Mouse (Mus musculus) embryonic facial prominence, embryonic 13.5 days (tissue): Measurements from ENCODE around the gene Calm1. TPM values are rescaled to one million over a fixed set of nuclear protein-coding genes. Genes with fewer than 3 reads are reported as not detected.

Experiments used
- ATAC-seq: fragments of 200-750 bp; cut with Nextera tagmentation; 2 replicates; pipeline ENCODE4 v1.8.0; 2017; ENCODE audit warnings: low read depth; ENCODE audit not compliant: insufficient number of reproducible peaks, insufficient read depth, low FRiP score, low TSS enrichment
- H3K27ac ChIP-seq: fragments of 300-500 bp; sonication (generic); 2 replicates; pipeline ENCODE4 v1.5.1; 2015; ENCODE audit warnings: moderate library complexity, mild to moderate bottlenecking, inconsistent platforms
- H3K27me3 ChIP-seq: fragments of 300-500 bp; sonication (generic); 2 replicates; pipeline ENCODE4 v1.6.1; 2015; ENCODE audit warnings: mild to moderate bottlenecking, inconsistent platforms
- H3K36me3 ChIP-seq: fragments of 300-500 bp; sonication (generic); 2 replicates; pipeline ENCODE4 v1.6.1; 2015; ENCODE audit warnings: mild to moderate bottlenecking, inconsistent platforms
- H3K4me1 ChIP-seq: fragments of 300-500 bp; sonication (generic); 2 replicates; pipeline ENCODE4 v1.6.1; 2015; ENCODE audit warnings: inconsistent platforms
- H3K4me2 ChIP-seq: fragments of 300-500 bp; sonication (generic); 2 replicates; pipeline ENCODE4 v1.6.1; 2015; ENCODE audit warnings: moderate library complexity, mild to moderate bottlenecking, inconsistent platforms
- H3K4me3 ChIP-seq: fragments of 300-500 bp; sonication (generic); 2 replicates; pipeline ENCODE4 v1.5.1; 2015; ENCODE audit warnings: mild to moderate bottlenecking, inconsistent platforms
- H3K9ac ChIP-seq: fragments of 300-500 bp; sonication (generic); 2 replicates; pipeline ENCODE4 v1.6.1; 2015; ENCODE audit warnings: mild to moderate bottlenecking, inconsistent platforms
- H3K9me3 ChIP-seq: fragments of 300-500 bp; sonication (generic); 2 replicates; pipeline ENCODE4 v1.6.1; 2016; ENCODE audit warnings: inconsistent platforms
- WGBS: fragments of 180-500 bp; shearing (Covaris S2); methylation state at CpG from one replicate; pipeline ENCODE4 v1.1.7; 2015; ENCODE audit warnings: mixed read lengths; 5-methylcytosine and 5-hydroxymethylcytosine counted together
- polyA plus RNA-seq: library from polyadenylated mRNA; unstranded; fragments of >200 nt; fragmentation: Nextera tagmentation; extraction: Ambion mirVana; gene quantifications from 2 replicates; pipeline ENCODE4 v1.2.1, GENCODE M21; 2015

Gene Calm1
- 1,351 and 1,423 TPM in 2 replicates for polyA plus RNA-seq

DNA sequence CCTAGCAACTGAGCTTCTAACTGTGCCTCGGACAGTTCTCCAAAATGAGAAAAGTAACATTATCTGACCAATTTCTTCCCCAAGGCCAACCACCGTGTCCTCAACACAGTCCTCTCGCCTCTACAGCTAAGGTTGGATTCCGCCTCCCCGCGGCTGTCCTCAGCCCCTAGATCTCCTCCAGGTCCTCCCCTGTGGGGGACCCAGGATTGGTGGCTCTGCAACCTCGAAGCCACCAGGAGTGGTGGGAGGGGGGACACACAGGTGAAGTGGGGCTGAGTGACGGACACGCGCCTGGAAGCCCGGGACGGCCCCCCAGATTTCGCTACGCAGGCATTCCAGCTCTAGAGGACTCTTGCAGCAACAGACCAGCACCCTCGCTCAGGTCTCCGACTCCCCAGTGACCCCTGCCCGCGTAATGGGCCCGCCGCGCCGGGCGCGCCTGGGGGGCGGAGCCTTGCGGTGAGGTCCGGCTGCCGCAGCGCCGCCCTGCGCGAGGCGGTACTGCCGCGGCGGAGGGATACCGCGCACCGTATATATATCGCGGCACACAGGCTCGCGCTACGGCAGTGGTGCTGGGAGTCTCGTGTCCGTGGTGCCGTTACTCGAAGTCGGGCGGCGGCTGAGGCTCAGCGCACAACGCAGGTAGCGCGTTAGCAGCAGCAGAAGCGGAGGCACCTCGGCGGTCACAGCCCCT is at the start of gene Calm1:
TSS of gene Calm1 (plus strand) at position 469 of the 694 bp plus-strand sequence.
- H3K4me3 ChIP-seq: peak within 1 kb of the TSS; percentile 85
- H3K4me2 ChIP-seq: peak within 1 kb of the TSS; percentile 94
- H3K9ac ChIP-seq: peak within 1 kb of the TSS; percentile 94
- no peaks in the 10 kb centered on the region for H3K9me3 ChIP-seq
- no peaks in the 10 kb centered on the region for H3K27me3 ChIP-seq
- ATAC-seq: peak; percentile 85
- H3K4me1 ChIP-seq: peaks cover 34% of the 10 kb centered on the region
- H3K36me3 ChIP-seq: peaks cover 19% of the 10 kb centered on the region
- WGBS: under 1% methylated on average over 58 of the region's 58 CpGs
- H3K27ac ChIP-seq: peak within 1 kb of the TSS; percentile 91

GRCm38 (mm10) chr12:100152466-100152865 is 46.8 kb upstream of the Calm1 start:
- no peak overlapping the region for H3K4me2 ChIP-seq
- no peak overlapping the region for H3K27ac ChIP-seq
- H3K9me3 ChIP-seq: no peaks in the 10 kb centered on the region
- no peak overlapping the region for H3K4me3 ChIP-seq
- H3K36me3 ChIP-seq: peaks cover 54% of the 10 kb centered on the region
- no peaks in the 10 kb centered on the region for H3K27me3 ChIP-seq
- ATAC-seq: no peak
- H3K4me1 ChIP-seq: no peaks in the 10 kb centered on the region
- H3K9ac ChIP-seq: no peak overlapping the region
- 92% methylated on average over 7 of the region's 7 CpGs for WGBS

- WGBS: under 1% methylated on average over 26 of the region's 26 CpGs
- H3K9ac ChIP-seq: peak within 1 kb of the TSS; percentile 73
- H3K9me3 ChIP-seq: no peaks in the 10 kb centered on the region
- peak within 1 kb of the TSS; percentile 69 for H3K4me2 ChIP-seq
- peak within 1 kb of the TSS; percentile 55; the same call in 1 of the 2 replicates for H3K27ac ChIP-seq
- ATAC-seq: peak; percentile 99
- peaks cover 4% of the 10 kb centered on the region; the same call in 1 of the 2 replicates for H3K4me1 ChIP-seq
- H3K4me3 ChIP-seq: peak within 1 kb of the TSS; percentile 49
- no peaks in the 10 kb centered on the region for H3K27me3 ChIP-seq
- H3K36me3 ChIP-seq: peaks cover 17% of the 10 kb centered on the region
Measured at GRCm38 (mm10) chr12:100159261-100159975, 39.8 kb upstream of the Calm1 start, which contains the start of gene Nrde2. Gene Nrde2 (minus strand): TSS chr12:100159653.

DNA sequence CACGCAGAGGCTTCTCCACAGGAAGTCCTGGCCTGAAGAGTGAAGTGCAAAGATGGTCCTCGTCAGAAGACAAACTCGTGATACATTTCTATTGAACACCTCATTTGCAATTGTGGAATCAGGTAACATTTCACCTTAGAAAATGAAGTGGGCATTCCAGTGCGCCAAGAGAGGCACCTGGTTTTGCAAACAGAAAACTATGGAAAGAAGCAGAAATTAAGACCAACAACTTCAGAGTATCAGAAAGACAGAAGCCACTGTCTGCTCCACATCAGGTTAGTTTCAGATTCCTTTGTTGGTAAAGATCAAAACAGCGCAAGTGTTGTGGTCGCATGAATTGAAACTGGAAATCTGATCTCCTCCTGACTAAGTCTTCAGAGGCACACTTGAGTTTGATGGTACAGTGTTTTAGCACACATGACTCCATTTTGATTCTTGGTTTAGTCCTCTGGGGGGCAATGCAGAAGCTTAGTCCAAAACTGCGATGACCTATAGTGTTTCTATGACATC is 34.2 kb upstream of the Calm1 start:
- Histone ChIP-seq H3K9ac (no peak overlapping the region), H3K27me3 (no peaks in the 10 kb centered on the region), H3K4me2 (no peak overlapping the region), H3K36me3 (no peaks in the 10 kb centered on the region), H3K4me1 (peaks cover 8% of the 10 kb centered on the region; the same call in 1 of the 2 replicates), H3K9me3 (no peaks in the 10 kb centered on the region), H3K27ac (no peak overlapping the region), H3K4me3 (no peak overlapping the region)
- 65% methylated on average over 7 of the region's 7 CpGs for WGBS
- no peak for ATAC-seq

DNA sequence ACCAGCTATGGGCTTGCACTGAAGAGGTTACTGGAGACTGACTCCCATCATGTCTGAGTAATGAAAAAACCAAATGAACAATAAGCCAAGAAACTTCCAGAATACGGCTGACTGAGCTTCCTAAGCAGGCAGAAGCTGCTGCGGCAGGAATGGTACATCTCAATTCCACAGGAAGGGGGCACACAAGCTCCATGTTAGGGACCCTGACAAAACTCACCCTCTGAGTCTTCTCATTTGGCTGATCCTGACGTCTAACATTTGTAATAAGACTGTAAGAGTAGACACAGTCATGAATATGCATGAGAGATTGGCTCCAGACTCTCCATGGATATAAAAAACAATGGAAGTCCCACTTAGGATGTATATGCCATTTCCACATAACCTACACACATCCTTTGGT is 33.1 kb upstream of the Calm1 start:
- Histone ChIP-seq H3K36me3 (no peaks in the 10 kb centered on the region), H3K4me3 (no peak overlapping the region), H3K9me3 (no peaks in the 10 kb centered on the region), H3K27me3 (no peaks in the 10 kb centered on the region), H3K4me1 (peaks cover 8% of the 10 kb centered on the region; the same call in 1 of the 2 replicates), H3K4me2 (no peak overlapping the region), H3K27ac (no peak overlapping the region), H3K9ac (no peak overlapping the region)
- WGBS: 23% methylated on average over 3 of the region's 3 CpGs
- ATAC-seq: no peak

- Histone ChIP-seq H3K27ac (no peak overlapping the region), H3K9me3 (no peaks in the 10 kb centered on the region), H3K9ac (no peak overlapping the region), H3K36me3 (no peaks in the 10 kb centered on the region), H3K27me3 (no peaks in the 10 kb centered on the region), H3K4me1 (peaks cover 8% of the 10 kb centered on the region; the same call in 1 of the 2 replicates), H3K4me2 (no peak overlapping the region), H3K4me3 (no peak overlapping the region)
- ATAC-seq: no peak
- 76% methylated on average over 8 of the region's 8 CpGs for WGBS
Measured at GRCm38 (mm10) chr12:100166939-100167338, 32.3 kb upstream of the Calm1 start.

DNA sequence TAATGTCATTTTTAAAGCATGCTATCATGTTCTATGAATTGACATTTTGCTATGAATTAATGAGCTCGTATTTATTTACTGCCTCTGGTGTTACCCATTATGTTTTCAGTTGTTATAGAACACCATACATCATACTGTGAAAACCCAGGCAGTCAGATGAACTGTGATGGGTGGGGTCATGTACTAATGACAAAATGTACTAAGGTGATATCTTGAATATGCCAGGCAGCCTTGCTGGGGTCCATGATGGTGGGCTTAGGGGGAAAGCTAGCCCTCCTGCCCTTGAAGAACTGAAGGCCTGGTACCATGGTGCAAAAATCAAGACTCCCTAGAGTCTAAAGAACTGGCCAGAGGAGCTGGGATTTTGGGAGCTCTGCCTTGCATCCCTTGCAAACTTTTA is 31.7 kb upstream of the Calm1 start:
- H3K4me1 ChIP-seq: peaks cover 8% of the 10 kb centered on the region; the same call in 1 of the 2 replicates
- no peaks in the 10 kb centered on the region for H3K9me3 ChIP-seq
- H3K27ac ChIP-seq: peak overlapping the region; percentile 85; the same call in 1 of the 2 replicates
- no peaks in the 10 kb centered on the region for H3K36me3 ChIP-seq
- no peak overlapping the region for H3K9ac ChIP-seq
- H3K27me3 ChIP-seq: no peaks in the 10 kb centered on the region
- WGBS: 75% methylated on average over 1 of the region's 1 CpGs
- peak overlapping the region; percentile 68 for H3K4me2 ChIP-seq
- H3K4me3 ChIP-seq: no peak overlapping the region
- ATAC-seq: no peak

DNA sequence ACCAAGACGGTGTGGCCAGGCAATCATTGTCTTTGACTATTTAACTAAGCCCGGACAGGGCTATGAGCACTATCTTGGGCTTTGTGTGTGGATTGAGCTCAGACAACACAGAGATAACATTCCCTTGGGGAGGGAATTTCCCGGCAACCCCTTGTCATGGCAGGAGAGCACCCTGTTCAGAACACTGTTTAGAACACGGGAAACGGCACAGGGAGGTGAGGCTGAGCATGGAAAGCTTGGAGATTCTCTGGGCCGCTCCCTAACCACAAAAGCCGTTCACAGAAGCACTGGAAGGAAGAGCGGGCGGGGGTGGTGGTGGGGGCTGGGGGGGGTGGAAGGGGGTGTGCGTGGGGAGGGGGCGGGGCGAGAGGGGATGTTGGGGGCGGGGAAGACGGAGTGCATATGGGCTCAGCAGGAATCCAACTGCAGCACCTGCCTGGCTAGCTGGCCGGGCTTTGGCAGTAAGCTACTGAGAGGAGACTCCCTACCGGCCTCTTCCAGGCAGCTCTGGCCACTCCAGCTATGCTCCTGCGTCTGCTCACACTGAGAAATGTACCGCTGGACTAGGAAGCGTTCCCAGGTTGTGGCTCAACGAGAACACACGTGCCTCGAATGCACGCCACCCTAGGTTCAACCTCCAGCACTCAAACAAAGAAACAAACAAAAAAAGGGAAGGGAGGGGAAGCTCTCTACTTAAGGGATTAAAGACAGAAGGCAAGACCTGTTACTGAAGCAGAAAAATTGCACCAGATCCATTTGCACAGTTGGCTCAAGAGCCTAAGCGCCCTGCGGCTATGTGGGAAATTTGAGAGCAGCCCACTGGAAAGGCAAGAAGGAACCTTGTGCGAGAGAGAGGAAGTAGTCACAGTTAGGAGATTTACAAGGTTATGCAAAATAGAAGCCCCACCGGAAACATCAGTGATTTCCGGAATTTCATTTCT is 31.0 kb upstream of the Calm1 start:
- peak overlapping the region; percentile 85 for H3K27ac ChIP-seq
- WGBS: 8% methylated on average over 27 of the region's 28 CpGs
- H3K4me1 ChIP-seq: peaks cover 8% of the 10 kb centered on the region; the same call in 1 of the 2 replicates
- no peaks in the 10 kb centered on the region for H3K36me3 ChIP-seq
- H3K4me3 ChIP-seq: peak overlapping the region; percentile 37
- H3K4me2 ChIP-seq: peak overlapping the region; percentile 68
- H3K27me3 ChIP-seq: no peaks in the 10 kb centered on the region
- H3K9ac ChIP-seq: peak overlapping the region; percentile 60
- H3K9me3 ChIP-seq: no peaks in the 10 kb centered on the region
- peak; percentile 65 for ATAC-seq

DNA sequence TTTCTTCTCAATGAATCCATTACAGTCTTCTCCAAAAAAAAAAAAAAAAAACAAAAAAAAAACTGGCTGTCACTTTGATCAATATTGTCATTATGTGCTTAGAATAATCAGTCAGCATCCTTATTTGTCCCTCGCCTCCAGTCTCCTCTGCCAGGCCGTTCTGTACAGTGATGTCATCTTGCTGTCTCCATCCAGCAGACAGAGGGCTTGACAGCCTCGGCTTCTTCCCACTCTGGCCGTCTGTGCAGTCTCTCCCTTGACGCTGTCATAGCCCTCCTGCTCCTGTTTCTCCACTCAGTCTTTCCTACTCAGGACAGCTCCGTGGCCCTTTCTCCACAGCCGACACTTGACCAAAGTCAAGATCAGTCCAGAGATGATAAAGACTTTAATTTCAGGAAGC is 26.8 kb upstream of the Calm1 start:
- Histone ChIP-seq H3K4me2 (no peak overlapping the region), H3K27me3 (no peaks in the 10 kb centered on the region), H3K4me1 (peaks cover 13% of the 10 kb centered on the region; the same call in 1 of the 2 replicates), H3K4me3 (no peak overlapping the region), H3K9ac (no peak overlapping the region), H3K27ac (no peak overlapping the region), H3K36me3 (no peaks in the 10 kb centered on the region), H3K9me3 (no peaks in the 10 kb centered on the region)
- no peak for ATAC-seq
- 67% methylated on average over 7 of the region's 7 CpGs for WGBS

DNA sequence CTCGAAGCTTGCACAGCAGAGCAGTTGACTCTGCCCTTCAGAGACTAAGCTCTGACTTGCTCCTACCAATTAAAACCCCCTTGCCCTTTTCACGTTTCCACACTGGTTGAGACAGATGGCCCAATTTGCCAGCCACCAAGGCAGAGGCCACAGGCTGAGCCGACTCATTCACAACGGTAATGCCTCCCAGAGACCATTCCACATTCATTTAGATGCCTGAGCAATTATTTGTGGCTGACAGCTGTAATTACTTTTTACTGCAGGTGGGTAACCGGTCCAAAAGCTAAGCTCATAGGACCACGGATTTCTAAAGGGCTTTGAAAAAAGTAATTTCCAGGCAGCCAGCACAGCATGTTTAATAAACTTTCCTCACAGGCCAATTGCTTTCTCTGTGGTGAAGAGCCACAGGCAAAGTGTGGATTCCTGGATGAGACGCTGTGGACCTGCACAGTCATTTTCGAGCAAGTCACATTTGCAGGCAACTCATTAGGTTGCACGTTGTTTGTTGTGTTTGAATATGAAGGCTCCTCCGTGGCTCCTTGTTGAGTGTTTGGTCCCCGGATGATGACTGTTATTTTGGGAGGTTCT is 22.7 kb upstream of the Calm1 start:
- ATAC-seq: no peak
- H3K36me3 ChIP-seq: no peaks in the 10 kb centered on the region
- H3K9ac ChIP-seq: no peak overlapping the region
- H3K9me3 ChIP-seq: no peaks in the 10 kb centered on the region
- H3K4me3 ChIP-seq: no peak overlapping the region
- no peak overlapping the region for H3K27ac ChIP-seq
- 48% methylated on average over 11 of the region's 11 CpGs for WGBS
- no peak overlapping the region for H3K4me2 ChIP-seq
- no peaks in the 10 kb centered on the region for H3K27me3 ChIP-seq
- peaks cover 18% of the 10 kb centered on the region for H3K4me1 ChIP-seq
